Mouse (Mus musculus) heart, postnatal 0 days (tissue): ENCODE data around the gene Tnr. TPM values are rescaled to one million over a fixed set of nuclear protein-coding genes. Genes with fewer than 3 reads are reported as not detected.

ENCODE experiments used
- ATAC-seq: fragments of 200-750 bp; cut with Nextera tagmentation; 2 replicates; pipeline ENCODE4 v1.8.0; 2017; ENCODE audit warnings: low read depth, moderate number of reproducible peaks, moderate library complexity; ENCODE audit not compliant: insufficient read depth
- DNase-seq: peaks from one replicate; pipeline ENCODE4 v3.0.0-alpha.2; 2016; ENCODE audit warnings: low spot score
- H3K27ac ChIP-seq: fragments of 300-500 bp; sonication (generic); 2 replicates; pipeline ENCODE4 v1.5.1; 2014; ENCODE audit warnings: low read depth, mild to moderate bottlenecking
- H3K27me3 ChIP-seq: fragments of 300-500 bp; sonication (generic); 2 replicates; pipeline ENCODE4 v1.6.1; 2014; ENCODE audit warnings: low read length, mixed read lengths; ENCODE audit not compliant: control insufficient read depth, insufficient read depth
- H3K36me3 ChIP-seq: fragments of 300-500 bp; sonication (generic); replicated peaks from 2 replicates; pipeline ENCODE4 v1.6.1; 2014; ENCODE audit warnings: low read length, mixed read lengths; ENCODE audit not compliant: control insufficient read depth, insufficient read depth
- H3K4me1 ChIP-seq: fragments of 300-500 bp; sonication (generic); 2 replicates; pipeline ENCODE4 v1.6.1; 2014; ENCODE audit warnings: antibody characterized with exemption; ENCODE audit not compliant: control insufficient read depth, insufficient read depth
- H3K4me2 ChIP-seq: fragments of 300-500 bp; sonication (generic); 2 replicates; pipeline ENCODE4 v1.6.1; 2014; ENCODE audit warnings: low read depth, mild to moderate bottlenecking, low read length, moderate library complexity
- H3K4me3 ChIP-seq: fragments of 300-500 bp; sonication (generic); 2 replicates; pipeline ENCODE4 v1.5.1; 2014; ENCODE audit warnings: low read depth, low read length
- H3K9ac ChIP-seq: fragments of 300-500 bp; sonication (generic); replicated peaks from 2 replicates; pipeline ENCODE4 v1.6.1; 2014; ENCODE audit warnings: low read depth, low read length, mixed read lengths
- H3K9me3 ChIP-seq: fragments of 300-500 bp; sonication (generic); replicated peaks from 2 replicates; pipeline ENCODE4 v1.6.1; 2016; ENCODE audit warnings: low read length; ENCODE audit not compliant: control insufficient read depth
- CTCF ChIP-seq: IDR thresholded peaks from 2 replicates; pipeline ENCODE4 v1.5.1; 2016; ENCODE audit warnings: antibody characterized with exemption, control low read depth, low read depth
- EP300 ChIP-seq: IDR thresholded peaks from 2 replicates; pipeline ENCODE4 v1.6.1; 2016; ENCODE audit warnings: antibody characterized with exemption, low read depth
- WGBS: fragments of 180-500 bp; shearing (Covaris S2); extraction: QIAGEN DNeasy Blood & Tissue Kit; methylation state at CpG from one replicate; pipeline ENCODE4 v1.1.7; 2014; 5-methylcytosine and 5-hydroxymethylcytosine counted together
- polyA plus RNA-seq: library from polyadenylated mRNA; unstranded; fragments of >200 nt; fragmentation: Nextera tagmentation; extraction: Ambion mirVana; gene quantifications from 2 replicates; pipeline ENCODE4 v1.2.1, GENCODE M21; 2015
- total RNA-seq: library from RNA; depleted of rRNA; stranded (reverse); fragments of >200 nt; gene quantifications from 2 replicates; pipeline ENCODE4 v1.2.3, GENCODE M21; 2014; ENCODE audit warnings: low replicate concordance; rRNA removed

The Tnr gene
- total RNA-seq (0.04 and 9.0 TPM in 2 replicates), polyA plus RNA-seq (0.03 and 0.08 TPM in 2 replicates)

GRCm38 (mm10) chr1:159523578-159523977 is at the start of gene Tnr:
Gene Tnr, plus strand, starts transcription at chr1:159523769.
- Histone ChIP-seq H3K27ac (no peak within 1 kb of the TSS), H3K4me1 (no peaks in the 10 kb centered on the region), H3K36me3 (no peaks in the 10 kb centered on the region), H3K4me3 (no peak within 1 kb of the TSS), H3K9me3 (no peaks in the 10 kb centered on the region), H3K27me3 (peaks cover 11% of the 10 kb centered on the region), H3K9ac (no peak within 1 kb of the TSS), H3K4me2 (no peak within 1 kb of the TSS)
- WGBS, result 3% methylated on average over 8 of the region's 8 CpGs
- DNase-seq (peak; percentile 5), ATAC-seq (no peak)
- TF ChIP-seq EP300 (no peak), CTCF (peak; percentile 52)

DNA sequence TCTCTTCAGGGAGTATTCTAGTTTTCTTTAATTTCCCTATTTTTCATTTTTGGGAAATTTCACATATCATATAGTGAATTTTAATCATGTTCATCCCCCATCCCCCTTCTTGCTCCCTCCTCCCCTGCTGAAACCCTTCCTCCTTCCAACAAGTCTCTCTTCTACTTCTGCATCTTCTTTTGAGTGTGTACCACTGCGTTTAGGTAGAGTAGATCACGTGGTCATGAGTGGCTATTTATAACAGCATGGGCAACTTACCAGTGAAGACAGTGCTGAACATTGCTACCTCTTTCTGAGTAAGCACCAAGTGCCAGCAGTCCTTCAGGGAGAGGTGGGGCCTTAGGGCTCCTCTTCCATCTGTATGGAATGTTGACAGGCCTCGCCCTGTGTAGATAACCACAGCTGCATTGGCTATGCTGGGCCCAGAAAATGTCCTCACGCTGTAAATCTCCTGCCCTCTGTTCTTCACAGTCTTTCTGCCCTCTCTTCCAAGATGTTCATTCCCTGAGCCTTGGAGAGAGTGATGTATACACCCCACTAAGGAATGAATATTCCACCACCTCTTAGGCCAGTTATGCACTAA is 33.6 kb upstream of the Tnr start:
- H3K4me2 ChIP-seq, result no peak overlapping the region
- TF ChIP-seq EP300, result no peak
- no peak for TF ChIP-seq CTCF
- H3K27me3 ChIP-seq, result no peaks in the 10 kb centered on the region
- DNase-seq (peak; percentile 6), ATAC-seq (no peak)
- no peaks in the 10 kb centered on the region for H3K9me3 ChIP-seq
- no peak overlapping the region for H3K27ac ChIP-seq
- 35% methylated on average over 4 of the region's 4 CpGs for WGBS
- H3K36me3 ChIP-seq, result no peaks in the 10 kb centered on the region
- H3K9ac ChIP-seq, result no peak overlapping the region
- H3K4me1 ChIP-seq, result peaks cover 14% of the 10 kb centered on the region
- no peak overlapping the region for H3K4me3 ChIP-seq

GRCm38 (mm10) chr1:159492536-159492935 is 31.0 kb upstream of the Tnr start:
- 47% methylated on average over 4 of the region's 4 CpGs for WGBS
- Histone ChIP-seq H3K36me3 (no peaks in the 10 kb centered on the region), H3K9me3 (no peaks in the 10 kb centered on the region), H3K4me3 (no peak overlapping the region), H3K4me2 (no peak overlapping the region), H3K27ac (no peak overlapping the region), H3K27me3 (no peaks in the 10 kb centered on the region), H3K9ac (no peak overlapping the region), H3K4me1 (peaks cover 16% of the 10 kb centered on the region)
- ATAC-seq, result no peak
- TF ChIP-seq EP300 (no peak), CTCF (no peak)
- no peak for DNase-seq

- ATAC-seq, result no peak
These were observed 29.7 kb upstream of the Tnr start for GRCm38 (mm10) chr1:159493720-159494499.

GRCm38 (mm10) chr1:159498236-159498635 is 25.3 kb upstream of the Tnr start:
- H3K36me3 ChIP-seq, result no peaks in the 10 kb centered on the region
- H3K9me3 ChIP-seq, result no peaks in the 10 kb centered on the region
- ATAC-seq (no peak), DNase-seq (no peak)
- TF ChIP-seq CTCF (no peak), EP300 (no peak)
- WGBS, result 62% methylated on average over 2 of the region's 2 CpGs
- no peaks in the 10 kb centered on the region for H3K27me3 ChIP-seq
- peaks cover 16% of the 10 kb centered on the region for H3K4me1 ChIP-seq
- no peak overlapping the region for H3K4me3 ChIP-seq
- no peak overlapping the region for H3K4me2 ChIP-seq
- no peak overlapping the region for H3K27ac ChIP-seq
- no peak overlapping the region for H3K9ac ChIP-seq

More at GRCm38 (mm10) chr1:159493720-159494499, 29.7 kb upstream of the Tnr start:
- Histone ChIP-seq H3K4me2 (no peak overlapping the region), H3K27me3 (no peaks in the 10 kb centered on the region), H3K9me3 (no peaks in the 10 kb centered on the region), H3K9ac (no peak overlapping the region), H3K4me1 (peaks cover 16% of the 10 kb centered on the region), H3K27ac (peak overlapping the region; percentile 31), H3K4me3 (no peak overlapping the region), H3K36me3 (no peaks in the 10 kb centered on the region)
- no peak for TF ChIP-seq EP300
- TF ChIP-seq CTCF, result no peak
- DNase-seq, result no peak
- 29% methylated on average over 5 of the region's 5 CpGs for WGBS
